Mouse (Mus musculus) regulatory T cell (primary cell): ENCODE results near the gene Hibch.
"Not testable (repeated sequence)": the region's sequence is repeated elsewhere in the genome, so short reads cannot be mapped to it uniquely, and the experiment has no call there.

ENCODE experiments used
- in situ Hi-C: fragments of 300-600 bp; cut with MboI, MseI; formaldehyde crosslinking; loops from one replicate; pipeline ENCODE4 v1.15.1; 2025; ENCODE audit warnings: high pct_unique_total_duplicates

Gene Hibch

DNA sequence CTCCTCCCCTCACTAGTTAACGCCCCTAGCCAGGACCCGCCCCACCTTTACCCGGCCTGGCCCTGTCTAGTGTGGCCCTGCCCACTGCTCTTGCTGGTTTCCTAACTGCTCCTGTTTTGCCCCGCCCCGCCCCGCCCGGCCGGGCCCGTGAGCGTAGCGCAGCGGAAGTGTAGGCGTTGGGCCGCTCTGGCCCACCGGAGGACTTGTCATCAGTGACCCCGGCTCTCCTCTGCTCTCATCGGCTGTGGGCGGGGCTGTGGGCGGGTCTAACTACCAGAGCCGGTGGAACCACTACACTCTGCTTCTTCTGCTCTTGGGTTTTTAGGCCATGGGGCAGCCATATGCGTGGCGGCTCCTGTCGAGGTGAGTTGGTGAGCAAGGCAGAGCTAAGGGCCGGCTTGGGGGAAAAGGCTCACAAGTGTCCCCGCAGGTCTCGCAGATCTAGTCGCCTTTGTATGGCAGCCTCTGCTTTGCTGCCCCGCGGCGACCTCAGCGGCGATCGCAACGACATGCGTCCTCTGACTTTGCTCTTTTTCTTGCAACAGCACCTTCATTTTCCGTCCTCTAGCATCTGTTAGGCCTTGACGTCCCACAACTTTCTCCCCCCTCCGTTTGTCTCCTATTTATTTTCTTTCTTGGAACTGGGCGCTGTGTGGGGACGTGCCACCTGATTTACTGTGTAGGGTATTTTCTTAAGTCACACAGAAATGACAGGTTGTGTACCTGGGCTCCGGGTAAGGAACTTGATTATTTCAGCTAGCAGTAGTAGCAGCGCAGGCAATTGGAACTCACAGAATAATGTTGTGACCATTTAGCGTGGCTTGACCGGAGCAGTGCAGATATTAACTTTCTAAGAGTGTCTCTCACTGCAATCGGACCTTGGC, at the start of gene Hibch:
Hibch (plus strand) TSS at position 148 of the 884 bp plus-strand sequence.
- in situ Hi-C loops: loop anchor here (5.0 kb wide), 1 partner anchor 193 kb away; no protein-coding TSS in a partner anchor

GRCm38 (mm10) chr1:52795927-52796326, 48.8 kb upstream of the Hibch start:
- in situ Hi-C loops: no loop called here

DNA sequence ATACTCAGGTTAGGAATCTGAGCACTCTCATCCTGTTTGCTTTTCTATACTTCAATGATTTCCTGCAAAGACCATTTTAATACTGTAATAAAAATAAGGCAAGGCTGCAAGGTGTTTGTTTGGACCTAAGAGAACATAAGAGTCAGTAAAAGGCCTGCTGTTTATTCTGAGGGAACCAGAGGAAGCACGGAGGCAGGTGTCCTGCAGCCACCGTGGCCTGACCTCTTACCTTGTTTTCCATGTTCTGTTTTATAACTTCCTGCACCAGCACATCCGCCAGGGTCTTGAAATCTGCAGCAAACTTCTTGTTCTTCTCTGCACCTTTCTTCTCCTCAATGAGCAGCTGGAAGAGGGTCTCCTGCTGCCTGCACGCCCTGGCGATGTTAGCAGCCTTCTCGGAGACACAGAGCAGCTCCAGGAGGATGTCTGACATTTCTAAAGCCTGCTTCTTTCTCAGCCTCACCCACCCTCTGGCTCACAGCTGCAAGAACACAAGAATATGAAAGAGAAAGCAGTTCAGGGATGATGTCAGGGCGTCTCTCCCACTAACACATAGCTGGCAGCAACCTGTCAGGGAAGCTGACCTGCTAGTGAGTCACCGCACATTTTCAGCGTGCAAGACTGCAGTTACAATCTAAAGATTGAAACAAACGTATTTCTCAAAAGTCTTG, 45.5 kb upstream of the Hibch start:
- in situ Hi-C loops: no loop called here

DNA sequence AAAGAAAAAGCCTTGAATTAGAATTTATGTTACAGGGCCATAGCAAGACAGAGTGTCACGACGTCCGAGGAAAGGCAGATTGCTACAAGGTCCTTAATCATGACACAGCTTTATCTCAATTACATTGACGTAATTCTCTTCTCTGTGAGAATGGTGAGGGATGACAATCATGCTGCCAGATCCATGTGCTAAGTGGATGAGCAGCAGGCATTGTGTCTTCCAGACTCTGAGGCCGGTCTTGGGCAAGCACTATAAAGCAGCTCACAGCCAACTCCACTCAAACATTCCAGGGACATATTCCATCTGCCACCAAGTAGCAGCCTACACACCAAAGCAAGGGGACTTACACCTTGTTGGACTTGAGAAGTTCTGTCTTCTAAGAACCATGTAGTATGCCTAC, 45.0 kb upstream of the Hibch start:
- in situ Hi-C loops: no loop called here

DNA sequence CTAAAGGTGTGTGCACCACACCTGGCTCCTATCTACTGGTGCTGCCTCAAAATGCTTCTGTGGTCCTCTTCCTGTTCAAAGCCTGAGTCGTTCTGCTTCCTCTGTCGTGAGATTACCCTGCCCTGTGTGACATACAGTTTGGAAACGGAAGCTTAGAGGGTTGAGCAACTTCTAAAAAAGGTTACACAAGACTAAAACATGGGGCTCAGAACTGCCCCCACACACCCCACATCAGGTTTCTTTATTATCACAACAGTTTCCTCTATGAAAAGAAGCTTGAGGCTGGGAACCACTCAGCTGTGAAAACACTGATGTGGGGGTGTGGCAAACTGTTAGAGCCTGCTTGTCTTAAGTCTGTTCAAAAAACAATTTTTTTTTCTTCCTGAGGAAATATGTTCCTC, 44.4 kb upstream of the Hibch start:
- in situ Hi-C loops: no loop called here

GRCm38 (mm10) chr1:52801651-52802050, 43.1 kb upstream of the Hibch start:
- in situ Hi-C loops: no loop called here

DNA sequence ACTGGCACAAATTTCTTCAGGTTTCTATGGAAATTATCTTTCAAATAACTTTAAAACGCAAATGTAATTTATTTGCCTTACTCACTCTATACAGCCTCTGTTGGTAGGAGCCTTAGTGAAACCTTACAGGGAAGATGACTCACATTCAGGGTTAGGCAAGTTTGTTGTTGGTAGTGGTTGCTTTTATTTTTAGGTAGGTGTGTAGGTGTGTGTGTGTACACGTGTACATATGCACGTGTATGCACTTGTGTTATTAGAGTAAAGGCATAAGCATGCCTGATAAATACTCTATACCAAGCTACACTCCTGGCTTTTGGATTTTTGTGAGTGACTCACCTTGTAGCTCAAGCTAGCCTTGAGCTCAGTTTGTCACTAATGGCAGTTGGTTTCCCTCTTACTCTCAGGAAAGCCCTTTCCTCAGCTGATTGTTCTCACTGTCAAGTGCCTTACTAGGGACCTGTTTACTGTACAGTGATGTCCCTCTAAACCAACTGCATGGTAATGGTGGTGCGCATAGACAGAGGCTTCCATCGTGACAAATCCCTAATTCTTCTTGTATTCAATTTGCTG, 42.2 kb upstream of the Hibch start:
- in situ Hi-C loops: no loop called here

DNA sequence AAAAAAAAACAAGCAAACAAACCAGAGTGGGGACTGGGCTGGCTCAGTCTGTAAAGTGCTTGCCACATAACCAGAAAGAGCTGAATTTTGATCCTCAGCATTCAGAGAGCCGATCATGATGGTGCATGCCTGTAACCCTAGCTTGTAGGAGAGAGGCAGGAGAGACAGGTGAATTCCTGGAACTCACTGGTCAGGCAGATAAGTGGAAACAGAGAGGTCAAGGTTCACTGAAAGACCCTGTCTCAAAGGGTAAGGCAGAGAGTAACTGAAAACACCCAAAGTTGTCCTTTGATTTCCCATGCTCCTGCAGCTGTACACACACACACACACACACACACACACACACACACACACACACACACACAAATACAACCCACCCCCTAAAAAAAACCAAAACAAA, 39.7 kb upstream of the Hibch start:
- in situ Hi-C loops: no loop called here

DNA sequence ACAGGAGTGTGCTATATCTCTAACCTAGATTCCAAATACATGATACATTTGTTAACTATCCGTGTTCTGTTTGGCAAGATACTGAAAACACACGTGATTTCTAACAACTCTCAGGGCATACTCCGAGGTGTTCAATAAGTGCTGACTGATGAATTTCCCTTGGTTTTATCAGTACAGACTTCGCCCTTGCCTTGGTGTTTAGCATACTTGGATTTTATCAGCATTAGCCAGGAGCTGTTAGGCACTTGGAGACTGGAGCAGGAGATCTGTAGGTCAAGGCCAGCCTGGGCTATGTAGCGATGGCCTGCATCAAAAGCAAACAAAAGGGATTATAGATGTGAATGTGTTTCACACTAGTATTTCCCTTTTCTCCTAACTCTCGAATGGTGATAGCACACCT, 36.3 kb upstream of the Hibch start:
- in situ Hi-C loops: no loop called here

DNA sequence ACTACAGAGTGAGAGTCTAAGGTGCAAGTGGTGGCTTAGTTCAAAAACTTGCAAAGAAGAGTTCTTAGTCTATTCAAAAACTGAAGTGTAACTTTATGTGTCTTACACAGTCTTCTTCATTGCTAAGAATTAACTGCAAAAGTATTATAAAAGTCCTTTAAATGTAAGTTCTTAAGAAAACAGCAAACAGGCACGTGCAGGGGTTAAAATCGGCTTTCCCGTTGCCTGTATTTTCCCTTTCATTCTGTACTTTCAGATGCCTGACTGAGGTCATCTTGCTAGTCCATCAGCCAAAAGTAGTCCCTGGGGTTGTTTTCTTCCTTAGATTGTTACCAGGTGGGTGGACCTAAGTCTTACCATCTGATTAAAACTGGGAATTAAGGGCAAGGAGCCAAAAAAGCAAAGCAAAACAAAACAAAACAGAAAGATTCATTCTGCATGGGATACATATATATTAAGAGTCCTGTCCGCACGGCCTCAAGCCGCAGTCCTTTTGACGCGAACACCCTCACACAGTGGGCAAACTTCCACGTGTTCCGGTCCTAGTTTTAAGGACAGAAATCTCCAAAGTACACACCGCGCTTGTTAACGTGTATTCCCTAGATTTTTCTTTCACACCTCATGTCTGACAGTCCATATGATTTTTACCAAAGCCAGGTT, 28.4 kb upstream of the Hibch start:
- in situ Hi-C loops: no loop called here

DNA sequence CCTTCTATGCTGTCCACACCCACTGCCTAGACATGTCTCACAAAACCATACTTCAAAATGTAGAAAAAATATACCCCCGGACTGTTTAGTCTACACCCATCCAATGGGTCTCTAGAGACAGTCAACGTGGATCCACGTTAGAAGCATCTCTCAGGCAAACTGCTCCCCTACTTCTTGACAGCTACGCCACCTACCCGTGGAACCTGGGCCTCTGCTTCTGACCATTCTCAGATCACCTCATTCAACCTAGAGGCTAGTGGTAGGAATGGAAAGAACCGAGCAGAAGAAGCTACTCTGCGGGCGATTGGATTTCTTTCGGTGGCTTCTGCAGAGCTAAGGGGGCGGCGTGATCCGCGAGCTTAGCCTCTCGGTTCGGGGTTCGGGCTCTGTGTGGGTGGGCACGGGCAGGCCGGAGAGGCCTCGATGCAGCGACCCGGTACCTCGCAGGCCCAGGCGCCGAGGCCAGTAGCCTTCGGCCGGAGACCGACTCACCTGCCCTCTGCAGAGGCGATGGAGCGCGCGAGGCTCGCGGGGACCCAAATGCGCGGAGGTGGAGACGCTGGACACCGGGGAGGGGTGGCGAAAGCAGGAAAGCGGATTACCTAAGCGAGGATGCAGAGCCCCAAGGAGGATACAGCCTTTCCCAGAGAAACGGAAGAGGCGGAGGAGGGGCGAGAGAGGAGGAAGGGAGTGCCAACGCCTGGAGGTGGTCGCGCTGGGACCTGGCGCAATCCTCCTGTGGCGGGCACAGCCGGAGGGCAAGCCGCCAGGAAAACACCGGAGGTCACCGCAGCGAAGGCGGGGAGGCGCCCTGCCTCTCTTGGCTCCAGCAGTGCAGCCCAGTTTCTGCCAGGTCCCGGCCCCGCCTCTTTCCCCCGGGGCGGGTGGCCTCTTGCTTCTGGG, 27.6 kb upstream of the Hibch start, which contains the start of gene Inpp1:
Inpp1 (minus strand) TSS at position 779 of the 903 bp plus-strand sequence.
- in situ Hi-C loops: no loop called here

- in situ Hi-C loops: no loop called here
These were observed 26.9 kb upstream of the Hibch start for GRCm38 (mm10) chr1:52817813-52818147.

DNA sequence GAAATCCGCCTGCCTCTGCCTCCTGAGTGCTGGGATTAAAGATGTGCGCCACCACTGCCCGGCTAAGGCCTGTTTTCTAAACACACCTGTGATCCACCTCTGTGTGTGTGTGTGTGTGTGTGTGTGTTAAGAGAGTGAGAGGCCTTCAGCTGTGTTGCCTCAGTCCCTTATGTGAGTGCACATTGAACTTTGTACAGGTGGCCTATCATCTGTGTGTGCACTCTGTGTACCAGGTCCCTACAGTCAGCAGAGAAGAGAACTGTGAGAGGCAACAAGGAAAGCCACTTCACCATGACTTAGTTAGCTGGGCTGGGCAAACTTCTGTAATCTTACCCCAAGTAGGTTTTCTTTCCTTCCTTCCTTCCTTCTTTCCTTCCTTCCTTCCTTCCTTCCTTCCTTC, 5.6 kb upstream of the Hibch start:
- in situ Hi-C loops: no loop called here

- in situ Hi-C loops: no loop called here
These were observed 375 bp upstream of the Hibch start for GRCm38 (mm10) chr1:52844354-52844753.

DNA sequence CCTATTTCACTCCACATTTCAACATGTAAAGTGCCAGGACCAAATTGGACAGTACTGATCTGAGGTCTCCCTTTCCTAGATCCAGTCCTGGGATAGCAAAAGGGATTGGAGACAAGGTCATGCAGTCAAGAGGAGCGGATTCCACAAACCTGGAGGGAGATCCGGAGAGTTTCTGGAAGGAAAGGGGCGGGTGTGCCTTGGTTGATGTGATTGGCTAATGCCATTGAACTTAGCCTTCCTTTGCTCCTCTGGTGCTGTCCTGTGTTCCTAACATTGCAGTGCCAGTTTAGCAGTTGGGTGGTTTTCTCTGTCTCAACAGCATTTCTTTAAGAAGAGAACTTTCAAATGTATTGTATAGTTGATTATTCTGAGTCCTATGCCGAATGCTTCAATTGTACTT, 1.8 kb downstream of the Hibch start:
- in situ Hi-C loops: loop anchor here (5.0 kb wide), 1 partner anchor 194 kb away; no protein-coding TSS in a partner anchor

- in situ Hi-C loops: loop anchor here (5.0 kb wide), 1 partner anchor 197 kb away; no protein-coding TSS in a partner anchor
These were observed 4.7 kb downstream of the Hibch start for GRCm38 (mm10) chr1:52849422-52849821.

- in situ Hi-C loops: not testable (repeated sequence)
These were observed 9.3 kb downstream of the Hibch start for GRCm38 (mm10) chr1:52854029-52854428.

DNA sequence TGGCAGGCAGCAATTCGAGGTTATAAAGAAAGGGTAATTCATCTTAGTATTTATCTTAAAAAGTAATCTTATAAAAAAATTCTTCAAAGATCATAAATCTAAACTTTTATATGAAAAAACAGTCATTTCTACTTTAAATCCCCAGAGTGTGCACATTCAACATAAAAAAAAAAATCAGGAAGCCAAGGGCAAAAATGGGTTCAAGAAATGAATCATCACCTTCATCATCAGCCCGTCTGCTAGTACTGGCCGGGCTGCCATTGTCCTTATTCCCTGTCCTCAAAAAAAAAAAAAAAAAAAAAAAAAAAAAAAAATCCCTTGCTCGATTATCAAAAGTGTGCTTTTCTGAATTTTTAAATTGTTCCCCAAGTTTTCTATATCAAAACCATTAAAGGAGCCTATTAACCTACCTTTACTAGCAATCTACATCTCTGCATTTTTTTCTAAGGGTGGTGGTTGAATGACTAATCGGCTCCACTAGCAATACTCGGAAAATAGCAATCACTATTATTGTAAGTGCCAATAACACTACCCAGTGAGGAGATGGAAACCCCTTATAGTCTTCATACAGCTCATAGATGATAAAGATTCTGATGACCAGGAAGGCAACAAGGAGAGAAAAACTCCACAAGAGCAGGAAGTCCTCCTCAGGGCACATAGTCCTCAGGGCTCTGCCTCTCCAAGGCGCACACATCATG, 11.3 kb downstream of the Hibch start:
- in situ Hi-C loops: no loop called here

DNA sequence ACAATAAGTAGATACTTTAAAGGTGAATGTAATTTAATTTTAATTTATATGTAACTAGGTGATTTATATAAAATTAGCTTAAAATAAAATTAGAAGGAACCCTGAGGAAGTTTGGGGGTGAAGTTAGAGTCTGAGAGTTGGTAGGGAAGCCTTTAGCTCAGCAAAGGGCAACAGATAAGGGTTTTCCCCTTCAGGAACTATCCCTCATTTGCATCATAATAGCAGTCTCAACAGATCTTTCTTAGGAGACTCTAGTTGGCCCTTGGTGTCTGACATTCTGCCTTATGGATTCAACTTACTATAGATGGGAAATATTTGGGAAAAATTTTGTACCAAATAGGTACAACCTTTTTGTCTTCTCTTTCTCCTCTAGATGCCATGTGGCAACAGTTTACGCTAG, 19.5 kb downstream of the Hibch start:
- in situ Hi-C loops: no loop called here

DNA sequence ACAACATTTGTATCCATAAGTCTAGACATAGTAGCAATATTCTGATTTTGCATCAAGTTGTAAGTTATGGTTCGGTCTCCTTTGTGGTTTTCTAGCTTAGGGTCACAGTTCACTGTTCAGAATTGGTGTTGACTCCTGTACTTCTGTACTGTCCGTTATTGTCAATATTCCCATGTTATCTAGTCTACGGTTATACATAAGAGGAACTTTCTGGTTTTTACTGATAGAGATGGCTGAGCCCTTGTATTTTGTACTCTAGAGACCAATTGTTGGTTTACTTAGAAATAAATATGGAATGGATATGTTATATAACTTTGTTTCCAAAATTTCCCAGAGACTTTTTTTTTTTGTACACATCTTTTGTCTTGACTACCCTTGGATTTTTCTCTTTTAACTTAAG, 21.3 kb downstream of the Hibch start:
- in situ Hi-C loops: no loop called here
